20 mouse cellular contexts compared by ENCODE assay signal in the genomic region with DNA sequence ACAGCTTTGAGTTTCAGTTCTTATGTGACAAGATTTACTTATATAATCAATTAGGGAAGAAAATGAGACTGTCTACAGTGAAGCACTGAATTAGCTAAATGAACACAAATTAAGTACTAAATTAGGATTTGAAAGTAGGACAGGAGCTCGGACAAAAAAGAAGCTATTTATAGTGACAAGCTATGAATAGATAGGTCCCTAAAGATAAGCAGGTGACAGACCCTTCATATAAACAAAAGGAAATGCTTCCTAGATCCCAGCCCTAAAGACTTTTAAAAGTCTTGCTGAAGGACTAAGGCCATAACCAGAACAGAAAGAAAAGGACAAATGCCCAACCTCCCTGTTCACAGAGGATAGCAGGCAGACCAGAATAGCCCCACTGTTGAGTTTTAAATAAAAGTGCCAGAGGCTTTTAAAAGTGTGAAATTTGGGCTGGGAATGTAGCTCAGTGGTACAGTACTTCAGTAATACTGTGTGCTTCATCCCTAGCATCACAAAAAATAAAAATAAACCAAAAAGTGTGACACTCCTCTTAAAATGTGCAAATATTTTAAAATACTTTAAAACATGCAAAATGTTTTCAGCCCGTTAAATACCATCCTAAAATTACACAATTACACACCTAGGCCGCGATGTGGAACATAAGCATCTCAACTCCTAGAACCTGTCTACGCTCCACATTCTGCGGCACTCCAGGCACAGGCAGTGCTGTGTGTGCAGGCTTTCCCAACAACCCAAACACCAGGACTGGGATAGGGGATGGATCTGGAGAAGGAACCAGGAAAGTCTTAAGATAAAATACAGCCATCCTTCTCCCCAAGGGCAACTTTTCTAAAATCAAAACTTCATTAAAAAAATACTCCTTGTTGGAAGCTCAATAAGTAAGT. TPM values are rescaled to one million over a fixed set of nuclear protein-coding genes. Genes with fewer than 3 reads are reported as not detected.
DNase-seq lines count a peak whose midpoint lies in the region; ATAC-seq and TF ChIP-seq lines count a peak whose summit lies in the region.
"Had no signal": no experiment of that assay in that cellular context is flagged by ENCODE, and none has a peak within 500 bp of the region (broad histone marks: within the 10 kb centered on the region; RNA-seq: fewer than 3 reads in every experiment).

No protein-coding gene starts in this region.

- H3K4me3 ChIP-seq in heart, embryonic 10.5 days: no peak overlapping the region; the same call in 1 of the 2 replicates
- no peak overlapping the region for H3K4me3 ChIP-seq in heart, embryonic 16.5 days (ENCODE audit: low read length)
- no peak overlapping the region for H3K4me3 ChIP-seq in neural tube, embryonic 12.5 days
- no peak overlapping the region for H3K4me3 ChIP-seq in lung, adult 2 months (replicated peaks; ENCODE audit: extremely low read depth, low read depth, low read length)
- H3K4me3 ChIP-seq: embryonic facial prominence, embryonic 15.5 days; forebrain, embryonic 15.5 days; hindbrain, embryonic 12.5 days; limb, embryonic 12.5 days had no signal

- WGBS in heart, embryonic 10.5 days: 57% methylated on average over 6 of the region's 6 CpGs
- 60% methylated on average over 6 of the region's 6 CpGs for WGBS in heart, embryonic 16.5 days
- 69% methylated on average over 6 of the region's 6 CpGs for WGBS in neural tube, embryonic 12.5 days
- WGBS in lung, adult 2 months: 74% methylated on average over 6 of the region's 6 CpGs

- peak; percentile 52; the same call in 1 of the 2 replicates for ATAC-seq in heart, embryonic 16.5 days (replicated peaks; ENCODE audit: extremely low read depth, insufficient read depth, low FRiP score)
- 0 out of 2 replicates have a peak, but pooled peaks have one; percentile 25 for ATAC-seq in neural tube, embryonic 12.5 days (ENCODE audit: low FRiP score, low read depth)
- ATAC-seq: forebrain, embryonic 15.5 days; intestine, postnatal 0 days; midbrain, embryonic 16.5 days had no signal

- H3K27me3 ChIP-seq in heart, embryonic 10.5 days (ENCODE audit: insufficient read depth, poor library complexity, severe bottlenecking): no peaks in the 10 kb centered on the region
- H3K27me3 ChIP-seq in heart, embryonic 16.5 days (ENCODE audit: control insufficient read depth, insufficient read depth, low read length): no peaks in the 10 kb centered on the region
- H3K27me3 ChIP-seq in neural tube, embryonic 12.5 days (replicated peaks): no peaks in the 10 kb centered on the region
- H3K27me3 ChIP-seq: embryonic facial prominence, embryonic 15.5 days; forebrain, embryonic 15.5 days; hindbrain, embryonic 12.5 days; limb, embryonic 12.5 days had no signal

- H3K9ac ChIP-seq in heart, embryonic 16.5 days (ENCODE audit: low read length): no peak overlapping the region
- no peak overlapping the region for H3K9ac ChIP-seq in neural tube, embryonic 12.5 days
- H3K9ac ChIP-seq: embryonic facial prominence, embryonic 15.5 days; forebrain, embryonic 15.5 days; hindbrain, embryonic 12.5 days; limb, embryonic 12.5 days; liver, embryonic 14.5 days had no signal

- H3K27ac ChIP-seq in heart, embryonic 10.5 days: peak overlapping the region; percentile 4; the same call in 1 of the 2 replicates
- H3K27ac ChIP-seq in heart, embryonic 16.5 days (ENCODE audit: low read length): peak overlapping the region; percentile 62
- no peak overlapping the region for H3K27ac ChIP-seq in neural tube, embryonic 12.5 days
- H3K27ac ChIP-seq: embryonic facial prominence, embryonic 15.5 days; forebrain, embryonic 15.5 days; hindbrain, embryonic 12.5 days; limb, embryonic 12.5 days; liver, embryonic 14.5 days had no signal

- no peaks in the 10 kb centered on the region for H3K9me3 ChIP-seq in heart, embryonic 10.5 days
- H3K9me3 ChIP-seq in heart, embryonic 16.5 days (replicated peaks; ENCODE audit: control insufficient read depth, low read length): no peaks in the 10 kb centered on the region
- no peaks in the 10 kb centered on the region for H3K9me3 ChIP-seq in neural tube, embryonic 12.5 days
- H3K9me3 ChIP-seq: embryonic facial prominence, embryonic 15.5 days; forebrain, embryonic 15.5 days; hindbrain, embryonic 12.5 days; limb, embryonic 12.5 days had no signal

- H3K4me1 ChIP-seq in heart, embryonic 10.5 days: peaks cover 41% of the 10 kb centered on the region
- H3K4me1 ChIP-seq in heart, embryonic 16.5 days (ENCODE audit: control insufficient read depth, insufficient read depth, low read length): peaks cover 34% of the 10 kb centered on the region
- peaks cover 19% of the 10 kb centered on the region; the same call in 1 of the 2 replicates for H3K4me1 ChIP-seq in neural tube, embryonic 12.5 days
- no peaks in the 10 kb centered on the region; the same call in 1 of the 2 replicates for H3K4me1 ChIP-seq in lung, adult 2 months (ENCODE audit: control insufficient read depth, insufficient read depth, low read length)

- DNase-seq in heart, embryonic 10.5 days (ENCODE audit: low spot score): no peak
- DNase-seq in heart, postnatal 14 days: no peak
- no peak for DNase-seq in heart, postnatal 25 days (ENCODE audit: low spot score)
- DNase-seq in neural tube, embryonic 10.5 days (ENCODE audit: extremely low spot score, low spot score): no peak
- DNase-seq in lung, adult 2 months: no peak
- DNase-seq: adrenal gland, postnatal 14 days; cerebellum, adult 9-11 months; kidney, postnatal 25 days; lung, postnatal 4 days; thymus, adult 2 months; thymus, postnatal 4 days had no signal

- intact Hi-C loops in heart, postnatal 14 days (cut with DNase I): loop anchor here (2.0 to 10.0 kb wide), 2 partner anchors 17 to 329 kb away; no protein-coding TSS in a partner anchor
- intact Hi-C loops in heart, postnatal 25 days (cut with DNase I): no loop called here

- no peak for TF ChIP-seq CTCF in lung, adult 2 months (IDR thresholded peaks at IDR 0.05; ENCODE audit: insufficient read depth, low read length)

- no peaks in the 10 kb centered on the region for H3K36me3 ChIP-seq in heart, embryonic 10.5 days
- H3K36me3 ChIP-seq in heart, embryonic 16.5 days (ENCODE audit: control insufficient read depth, insufficient read depth): no peaks in the 10 kb centered on the region
- no peaks in the 10 kb centered on the region for H3K36me3 ChIP-seq in neural tube, embryonic 12.5 days
- H3K36me3 ChIP-seq: embryonic facial prominence, embryonic 15.5 days; forebrain, embryonic 15.5 days; hindbrain, embryonic 12.5 days; limb, embryonic 12.5 days had no signal

- peak overlapping the region; percentile 40 for H3K4me2 ChIP-seq in heart, embryonic 16.5 days (ENCODE audit: low read depth, low read length)
- no peak overlapping the region for H3K4me2 ChIP-seq in neural tube, embryonic 12.5 days (replicated peaks)
- H3K4me2 ChIP-seq: embryonic facial prominence, embryonic 15.5 days; forebrain, embryonic 15.5 days; hindbrain, embryonic 12.5 days; limb, embryonic 12.5 days had no signal

- TF ChIP-seq POLR2A in lung, adult 2 months (IDR thresholded peaks at IDR 0.05; ENCODE audit: borderline replicate concordance, extremely low read depth, low read depth, low read length): no peak

RNA-seq across cellular contexts. Expression of gene Pou2f1, which starts 9.0 kb away (rescaled TPM):
- 12.9 and 18.4 TPM in 2 replicates for polyA plus RNA-seq in heart, embryonic 10.5 days (2016; fragmentation: Nextera tagmentation; extraction: Ambion mirVana)
- 10 to 100 TPM; 12.0 to 15.1 TPM for total RNA-seq in heart, postnatal 14 days (2021)
- polyA plus RNA-seq in heart, embryonic 16.5 days (2015; fragmentation: Nextera tagmentation; extraction: Ambion mirVana): 8.5 and 9.3 TPM in 2 replicates
- 10 to 100 TPM; 11.8 to 13.0 TPM for total RNA-seq in heart, postnatal 25 days (2021)
- 17.0 and 19.6 TPM in 2 replicates for polyA plus RNA-seq in neural tube, embryonic 12.5 days (2016; fragmentation: Nextera tagmentation; extraction: Ambion mirVana)
- 13.7 and 17.9 TPM in 2 replicates for polyA plus RNA-seq in lung, adult 2 months (2012; rRNA removed)
